Mouse (Mus musculus): ENCODE measurements around the gene Ost4.

- TF ChIP-seq CTCF (conservative IDR thresholded peaks at IDR 0.05; ENCODE audit: insufficient read depth, insufficient read length, low read depth, low read length) = no peak
- TF ChIP-seq POLR2A (IDR thresholded peaks at IDR 0.05; ENCODE audit: low read depth, low read length) = no peak
These were observed 26.1 kb upstream of the Ost4 start for GRCm38 (mm10) chr5:30933705-30934104.
